ENCODE assay signal across 15 mouse cellular contexts in the genomic region with DNA sequence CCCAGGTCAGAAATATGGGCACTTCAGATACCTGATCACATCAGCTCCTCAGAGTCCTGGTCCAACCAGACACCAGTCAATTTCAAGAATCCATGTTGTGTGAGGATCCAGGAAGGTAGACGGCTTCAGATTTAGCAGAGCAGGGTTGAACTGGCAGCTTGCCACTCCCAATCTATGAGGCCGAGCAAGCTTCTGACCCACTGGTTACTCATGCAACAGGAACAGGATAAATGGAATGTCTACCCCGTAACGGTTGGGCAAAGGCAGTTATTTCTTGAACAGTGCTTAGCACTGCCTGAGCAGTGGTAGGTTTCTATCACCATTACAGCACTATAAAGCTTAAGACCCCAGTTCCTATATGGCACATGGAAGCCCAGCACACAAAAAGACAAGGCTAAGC.
DNase-seq lines count a peak whose midpoint lies in the region; ATAC-seq lines count a peak whose summit lies in the region.
"Had no signal": no experiment of that assay in that cellular context is flagged by ENCODE, and none has a peak within 500 bp of the region (broad histone marks: within the 10 kb centered on the region; RNA-seq: fewer than 3 reads in every experiment).

No protein-coding gene starts in this region.

- no peaks in the 10 kb centered on the region for H3K27me3 ChIP-seq in kidney, embryonic 14.5 days (ENCODE audit: control insufficient read depth, insufficient read depth, low read length)

- 76% methylated on average over 4 of the region's 4 CpGs for WGBS in kidney, embryonic 14.5 days

- no peak overlapping the region for H3K27ac ChIP-seq in kidney, embryonic 14.5 days (ENCODE audit: low read depth, low read length)

- no peak overlapping the region for H3K9ac ChIP-seq in kidney, embryonic 14.5 days (ENCODE audit: low read depth, low read length)
- H3K9ac ChIP-seq: forebrain, postnatal 0 days had no signal

- no peak for ATAC-seq in kidney, embryonic 14.5 days (ENCODE audit: low FRiP score, low TSS enrichment)
- ATAC-seq: forebrain, postnatal 0 days had no signal

- no peaks in the 10 kb centered on the region for H3K9me3 ChIP-seq in kidney, embryonic 14.5 days (ENCODE audit: control insufficient read depth, low read length)

- no peaks in the 10 kb centered on the region for H3K4me1 ChIP-seq in kidney, embryonic 14.5 days (ENCODE audit: control insufficient read depth, insufficient read depth, low read length)

- no peak overlapping the region for H3K4me2 ChIP-seq in kidney, embryonic 14.5 days (replicated peaks; ENCODE audit: low read depth, low read length)
- H3K4me2 ChIP-seq: liver, embryonic 11.5 days had no signal

- no peaks in the 10 kb centered on the region for H3K36me3 ChIP-seq in kidney, embryonic 14.5 days (ENCODE audit: control insufficient read depth, insufficient read depth, low read length)

- peak; percentile 39 for DNase-seq in adrenal gland, adult 2 months
- no peak for DNase-seq in adrenal gland, adult 8-10 months
- peak; percentile 41 for DNase-seq in kidney, adult 11 months
- DNase-seq in Muller cell, postnatal 12 days (ENCODE audit: inconsistent ontology term): peak; percentile 58
- DNase-seq in kidney, adult 9 months: peak; percentile 38
- no peak for DNase-seq in left cerebral cortex, adult 11 months (ENCODE audit: low spot score)
- DNase-seq in spleen, postnatal 4 days (ENCODE audit: low spot score in 2 of 2): no peak
- DNase-seq: cerebellum, adult 9-11 months; forebrain, postnatal 0 days; gastrocnemius, postnatal 14 days; right cerebral cortex, postnatal 25 days; thymus, postnatal 14 days had no signal

- no peak overlapping the region for H3K4me3 ChIP-seq in kidney, embryonic 14.5 days (ENCODE audit: low read length)
- H3K4me3 ChIP-seq: erythroblast, embryonic 14.5 days had no signal

Comparison
In these comparisons a context has a peak if more than half of its experiments do, and no peak if none do; other contexts are left out.
1. DNase-seq: peak in adrenal gland, adult 2 months (single experiment), kidney, adult 11 months (single experiment), Muller cell, postnatal 12 days (single experiment) and kidney, adult 9 months (single experiment); none in adrenal gland, adult 8-10 months (single experiment), left cerebral cortex, adult 11 months (single experiment) and spleen, postnatal 4 days (0 of 2).